Mouse (Mus musculus) ES-Bruce4 (cell line): ENCODE data around the gene Xiap.

ENCODE experiments used
- CTCF ChIP-seq: IDR thresholded peaks from one replicate; pipeline ENCODE4 v1.8.1; 2011; ENCODE audit warnings: low read depth, low read length
- POLR2A ChIP-seq: IDR thresholded peaks from one replicate; pipeline ENCODE4 v1.8.1; 2011; ENCODE audit warnings: low read length; ENCODE audit not compliant: insufficient read depth

- TF ChIP-seq POLR2A (no peak), CTCF (no peak)
Observed at GRCm38 (mm10) chrX:42014502-42014901, 45.0 kb upstream of the Xiap start.
